Mouse (Mus musculus) adipocyte (in vitro differentiated cells): ENCODE results near the gene Gm8693.
"Not testable (repeated sequence)": the region's sequence is repeated elsewhere in the genome, so short reads cannot be mapped to it uniquely, and the experiment has no call there.

Experiments used
- DNase-seq: peaks from one replicate; pipeline ENCODE4 v3.0.0-alpha.2; 2016; ENCODE audit warnings: low spot score

Gm8693 gene

DNA sequence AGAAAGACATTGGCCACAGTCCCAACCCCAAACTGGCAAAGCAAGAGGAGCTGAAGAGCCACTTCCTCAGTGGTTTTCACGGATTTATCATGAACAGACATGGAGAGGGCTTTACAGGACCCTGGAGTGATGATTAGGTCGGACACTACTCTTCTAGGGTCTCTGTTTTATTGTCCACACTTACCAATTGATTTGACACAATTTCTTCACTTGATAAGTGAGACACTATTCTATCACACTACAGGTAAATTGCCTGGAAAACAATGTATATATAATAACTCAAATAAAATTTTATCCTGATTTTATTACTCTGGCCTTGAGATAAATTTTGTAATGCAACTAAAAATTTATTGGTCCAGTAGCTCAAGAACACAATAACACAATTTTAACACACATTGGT, at the start of gene Gm8693:
Gene Gm8693 (minus strand): TSS at position 101 of the 400 bp plus-strand sequence.
- not testable (repeated sequence) for DNase-seq

DNA sequence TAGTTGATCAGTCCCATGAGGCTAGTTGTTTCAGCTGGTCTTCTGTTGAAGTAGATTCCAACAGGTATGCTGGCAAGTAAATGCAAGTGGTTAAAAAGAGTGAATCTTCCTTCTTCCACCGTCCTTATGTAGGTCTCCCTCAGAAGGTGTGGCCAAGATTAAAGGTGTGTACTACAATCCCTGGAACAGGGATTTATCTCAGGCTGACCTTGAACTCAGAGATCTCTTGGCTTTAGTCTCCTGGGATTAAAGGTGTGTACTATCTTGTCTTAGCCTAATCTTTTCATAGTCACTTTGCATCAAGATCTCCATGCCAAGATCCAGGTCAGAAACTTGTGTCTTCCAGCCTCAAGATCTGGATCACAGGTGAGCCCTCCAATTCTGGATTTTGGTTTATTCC, 27.5 kb upstream of the Gm8693 start, which contains the start of gene Gm4567:
Gene Gm4567 (minus strand): TSS at position 101 of the 400 bp plus-strand sequence.
- not testable (repeated sequence) for DNase-seq

DNA sequence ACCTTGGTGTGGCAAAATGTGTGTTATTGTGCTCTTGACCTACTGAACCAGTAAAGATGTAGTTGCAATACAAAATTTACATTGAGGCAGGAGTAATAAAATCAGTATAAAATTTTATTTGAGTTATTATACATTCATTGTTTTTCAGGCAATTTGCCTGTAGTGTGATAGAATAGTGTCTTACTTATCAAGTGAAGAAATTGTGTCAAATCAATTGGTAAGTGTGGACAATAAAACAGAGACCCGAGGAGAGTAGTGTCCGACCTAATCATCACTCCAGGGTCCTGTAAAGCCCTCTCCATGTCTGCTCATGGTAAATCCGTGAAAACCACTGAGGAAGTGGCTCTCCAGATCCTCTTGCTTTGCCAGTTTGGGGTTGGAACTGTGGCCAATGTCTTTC, 34.4 kb downstream of the Gm8693 start, which contains the start of gene Vmn1r155:
Gene Vmn1r155 (plus strand): TSS at position 301 of the 400 bp plus-strand sequence.
- not testable (repeated sequence) for DNase-seq
